Mouse (Mus musculus) lung, postnatal 10 days (tissue): ENCODE results near the gene Il22.
"Not testable (repeated sequence)": the region's sequence is repeated elsewhere in the genome, so short reads cannot be mapped to it uniquely, and the experiment has no call there.

Experiments
- DNase-seq: peaks from one replicate; pipeline ENCODE4 v3.0.0; 2021

Il22 gene

GRCm38 (mm10) chr10:118204642-118205041, at the start of gene Il22:
TSS of gene Il22 (plus strand) at chr10:118204942.
- no peak for DNase-seq

GRCm38 (mm10) chr10:118155932-118156331, 48.8 kb upstream of the Il22 start:
- DNase-seq: peak; percentile 33

- DNase-seq: peak; percentile 33
Observed at GRCm38 (mm10) chr10:118161131-118161530, 43.6 kb upstream of the Il22 start.

GRCm38 (mm10) chr10:118169212-118169611, 35.5 kb upstream of the Il22 start:
- no peak for DNase-seq

GRCm38 (mm10) chr10:118172416-118172815, 32.3 kb upstream of the Il22 start:
- no peak for DNase-seq

- DNase-seq: no peak
Observed at GRCm38 (mm10) chr10:118172876-118173275, 31.9 kb upstream of the Il22 start.

- not testable (repeated sequence) for DNase-seq
Observed at GRCm38 (mm10) chr10:118175542-118175941, 29.2 kb upstream of the Il22 start.

- no peak for DNase-seq
Observed at GRCm38 (mm10) chr10:118178735-118179151, 26.0 kb upstream of the Il22 start.

- DNase-seq: no peak
Observed at GRCm38 (mm10) chr10:118179265-118179664, 25.5 kb upstream of the Il22 start.

- DNase-seq: peak; percentile 3
Observed at GRCm38 (mm10) chr10:118195150-118195549, 9.6 kb upstream of the Il22 start.

GRCm38 (mm10) chr10:118215719-118216393, 11.1 kb downstream of the Il22 start:
- DNase-seq: not testable (repeated sequence)

GRCm38 (mm10) chr10:118227629-118228028, 22.9 kb downstream of the Il22 start:
- DNase-seq: not testable (repeated sequence)

GRCm38 (mm10) chr10:118232607-118233006, 27.9 kb downstream of the Il22 start:
- peak; percentile 5 for DNase-seq

GRCm38 (mm10) chr10:118240680-118241079, 35.9 kb downstream of the Il22 start, which contains the start of gene Gm32717:
TSS of gene Gm32717 (minus strand) at chr10:118240780.
- not testable (repeated sequence) for DNase-seq

GRCm38 (mm10) chr10:118249006-118249595, 44.4 kb downstream of the Il22 start:
- not testable (repeated sequence) for DNase-seq

GRCm38 (mm10) chr10:118250852-118251295, 46.1 kb downstream of the Il22 start:
- DNase-seq: peak; percentile 36

- DNase-seq: not testable (repeated sequence)
Observed at GRCm38 (mm10) chr10:118258388-118258787, 53.6 kb downstream of the Il22 start, which contains the start of gene Gm32802. TSS of gene Gm32802 (plus strand) at chr10:118258688.
